Mouse (Mus musculus): ENCODE measurements at regions not wholly inside any gene's neighbourhood (a gene's known extent, or its start where the extent isn't known, plus 50 kb on each side); places are given as distances from the start of the nearest gene placed in this dataset.

DNA sequence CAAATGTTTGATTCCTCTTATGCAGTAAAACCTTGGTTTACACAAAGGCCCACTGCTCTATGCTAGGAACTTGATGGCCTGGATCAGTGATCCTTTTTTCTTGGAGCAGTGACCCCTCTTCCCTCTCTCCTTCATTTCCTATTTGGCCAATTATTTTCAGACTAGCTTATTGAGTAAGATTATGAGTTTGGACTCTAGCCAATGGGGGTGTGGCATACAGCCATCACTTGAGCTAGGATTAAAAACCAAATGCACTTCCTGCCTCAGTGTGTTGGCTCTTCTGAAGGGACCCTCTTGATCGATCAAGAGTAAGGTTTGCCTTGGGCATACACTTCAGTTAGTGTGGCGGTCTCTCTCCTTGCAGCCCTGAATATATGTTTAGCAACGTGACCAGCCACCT lies 1172.6 kb upstream of the Gulo start:
- in situ Hi-C loops (cut with MboI; ENCODE audit: low pct_unique_long_range_greater_than_20kb in 1 of 2, low sequenced_read_pairs in 2 of 2, unreplicated experiment in 1 of 2): loop anchor here in 1 of 2 experiments (25.0 kb wide), 1 partner anchor 219 kb away; no protein-coding TSS in a partner anchor

GRCm38 (mm10) chr14:67179549-67179948 lies 1170.5 kb upstream of the Gulo start:
- in situ Hi-C loops (cut with MboI; ENCODE audit: low pct_unique_long_range_greater_than_20kb in 1 of 2, low sequenced_read_pairs in 2 of 2, unreplicated experiment in 1 of 2): loop anchor here in 1 of 2 experiments (25.0 kb wide), 1 partner anchor 217 kb away; no protein-coding TSS in a partner anchor

GRCm38 (mm10) chr14:67178329-67179039 lies 1169.5 kb upstream of the Gulo start:
- in situ Hi-C loops (cut with MboI; ENCODE audit: low pct_unique_long_range_greater_than_20kb in 1 of 2, low sequenced_read_pairs in 2 of 2, unreplicated experiment in 1 of 2): loop anchor here in 1 of 2 experiments (25.0 kb wide), 1 partner anchor 216 kb away; no protein-coding TSS in a partner anchor

DNA sequence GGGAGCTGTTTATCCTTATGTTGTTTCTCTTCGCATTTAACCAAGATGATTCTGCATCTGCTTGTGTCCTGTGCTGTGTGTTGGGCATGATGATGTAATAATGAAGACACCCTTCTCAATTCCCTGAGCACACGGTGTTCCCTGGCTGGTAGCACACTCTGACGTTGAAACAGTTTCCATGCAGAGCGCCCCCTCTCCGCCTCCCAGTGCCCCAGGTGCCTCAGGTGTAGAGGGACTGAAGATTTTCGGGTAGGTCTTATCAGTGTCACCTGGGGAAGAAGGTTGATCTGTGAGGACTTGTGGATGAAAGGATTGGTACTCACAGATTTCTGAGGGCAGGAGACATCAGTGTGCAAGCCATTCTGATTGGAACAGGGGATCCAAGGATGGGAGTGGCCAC lies 1167.7 kb upstream of the Gulo start:
- in situ Hi-C loops (cut with MboI; ENCODE audit: low pct_unique_long_range_greater_than_20kb in 1 of 2, low sequenced_read_pairs in 2 of 2, unreplicated experiment in 1 of 2): loop anchor here in 1 of 2 experiments (25.0 kb wide), 1 partner anchor 214 kb away; no protein-coding TSS in a partner anchor

DNA sequence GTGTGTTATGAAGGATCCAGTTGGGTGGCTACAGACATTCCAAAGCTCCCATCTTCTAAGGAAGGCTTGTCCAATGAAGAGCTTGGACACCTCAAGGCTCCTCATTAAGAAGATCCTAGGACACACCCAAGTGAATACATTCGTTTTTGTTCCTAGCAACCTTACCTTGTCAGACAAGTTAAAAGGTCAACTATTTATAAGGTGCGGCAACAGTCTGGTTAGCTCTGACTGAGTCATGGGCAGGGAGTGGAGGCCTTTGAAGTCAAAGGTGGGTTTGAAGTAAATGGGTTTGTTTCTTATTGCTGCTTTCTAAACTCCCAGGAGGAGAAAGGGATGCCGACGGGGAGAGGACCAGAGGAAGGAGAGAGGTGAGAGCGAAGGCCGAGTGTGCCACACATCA lies 1167.1 kb upstream of the Gulo start:
- in situ Hi-C loops (cut with MboI; ENCODE audit: low pct_unique_long_range_greater_than_20kb in 1 of 2, low sequenced_read_pairs in 2 of 2, unreplicated experiment in 1 of 2): loop anchor here in 1 of 2 experiments (25.0 kb wide), 1 partner anchor 214 kb away; no protein-coding TSS in a partner anchor

DNA sequence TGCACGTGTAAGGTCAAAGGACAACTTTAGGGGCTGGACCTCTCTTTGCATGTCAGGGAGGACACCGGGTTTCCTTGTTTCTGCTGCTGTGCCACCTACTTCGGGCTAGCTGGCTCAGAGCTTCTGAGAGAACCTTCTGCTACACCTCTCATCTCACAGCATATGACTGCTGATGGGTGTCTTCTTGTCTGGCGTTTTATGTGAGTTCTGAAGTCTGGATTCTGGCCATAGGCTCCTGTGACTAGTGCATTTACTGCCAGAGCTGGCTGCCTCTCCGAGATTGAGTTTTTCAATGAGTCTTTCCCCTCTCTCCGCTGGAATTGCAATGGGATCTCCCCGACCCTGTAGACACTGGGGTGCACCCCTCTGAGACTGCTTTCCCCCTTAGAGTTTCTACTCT lies 1165.9 kb upstream of the Gulo start:
- in situ Hi-C loops (cut with MboI; ENCODE audit: low pct_unique_long_range_greater_than_20kb in 1 of 2, low sequenced_read_pairs in 2 of 2, unreplicated experiment in 1 of 2): loop anchor here in 1 of 2 experiments (25.0 kb wide), 1 partner anchor 213 kb away; no protein-coding TSS in a partner anchor

GRCm38 (mm10) chr14:67170801-67171200 lies 1161.8 kb upstream of the Gulo start:
- in situ Hi-C loops (cut with MboI; ENCODE audit: low pct_unique_long_range_greater_than_20kb in 1 of 2, low sequenced_read_pairs in 2 of 2, unreplicated experiment in 1 of 2): no loop called here

GRCm38 (mm10) chr14:67170248-67170647 lies 1161.2 kb upstream of the Gulo start:
- in situ Hi-C loops (cut with MboI; ENCODE audit: low pct_unique_long_range_greater_than_20kb in 1 of 2, low sequenced_read_pairs in 2 of 2, unreplicated experiment in 1 of 2): no loop called here

DNA sequence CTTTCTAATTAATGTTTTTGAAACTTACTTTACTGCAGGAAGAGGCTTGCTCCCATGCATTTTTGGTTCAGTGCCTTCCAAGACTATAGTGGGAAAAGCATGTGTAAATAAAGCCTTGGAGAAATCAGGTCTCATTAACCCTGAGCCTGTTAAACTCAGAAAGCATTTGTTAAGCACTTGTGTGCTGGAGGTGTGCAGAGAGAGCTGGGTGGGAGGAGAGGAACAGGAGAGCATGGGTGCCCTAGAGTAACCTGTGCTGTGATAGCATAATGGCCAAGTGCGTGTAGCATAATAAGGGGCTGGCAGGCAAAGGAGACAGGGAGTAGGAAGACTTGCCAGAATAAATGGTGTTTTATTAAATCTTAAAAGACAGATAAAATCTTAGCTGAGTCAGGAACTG lies 1160.2 kb upstream of the Gulo start:
- in situ Hi-C loops (cut with MboI; ENCODE audit: low pct_unique_long_range_greater_than_20kb in 1 of 2, low sequenced_read_pairs in 2 of 2, unreplicated experiment in 1 of 2): no loop called here

DNA sequence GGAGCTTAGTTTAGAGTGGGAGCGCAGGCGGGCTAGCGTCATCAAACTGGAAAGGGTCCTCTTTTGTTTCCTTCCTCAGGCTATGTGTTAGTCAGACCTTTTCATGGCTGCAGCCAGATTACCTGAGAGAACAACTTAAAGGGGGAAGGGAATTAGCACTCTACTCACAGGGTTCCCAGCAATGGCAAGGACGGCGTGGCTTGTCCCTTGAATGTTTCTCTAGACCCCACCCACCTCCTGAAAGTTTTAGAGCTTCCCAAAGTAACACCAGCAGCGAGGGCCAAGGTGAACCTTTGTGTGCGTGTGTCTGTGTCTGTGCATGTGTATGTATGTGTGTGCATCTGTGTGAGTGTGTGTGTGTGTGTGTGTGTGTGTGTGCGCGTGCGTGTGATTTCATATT lies 1151.0 kb upstream of the Gulo start:
- in situ Hi-C loops (cut with MboI; ENCODE audit: low pct_unique_long_range_greater_than_20kb in 1 of 2, low sequenced_read_pairs in 2 of 2, unreplicated experiment in 1 of 2): no loop called here

DNA sequence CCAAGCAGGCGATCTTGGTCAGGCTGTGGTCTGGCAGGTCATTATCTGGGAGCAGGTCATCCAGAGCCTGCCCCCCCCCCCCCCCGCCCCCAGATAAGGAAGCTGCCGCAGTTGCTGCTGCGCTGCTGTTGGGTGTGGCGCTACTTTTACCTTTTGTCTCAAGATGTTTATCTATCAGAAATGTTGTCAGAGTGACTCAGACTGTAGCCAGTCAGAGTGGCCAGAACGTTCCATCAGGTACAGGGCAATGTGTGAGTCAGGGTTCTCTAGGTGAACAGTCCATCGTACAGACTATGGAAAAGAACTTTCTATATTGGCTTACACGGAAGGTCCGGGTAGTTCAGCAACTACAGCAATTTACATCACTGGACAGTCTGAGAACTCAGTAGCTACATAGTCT lies 1149.9 kb upstream of the Gulo start:
- in situ Hi-C loops (cut with MboI; ENCODE audit: low pct_unique_long_range_greater_than_20kb in 1 of 2, low sequenced_read_pairs in 2 of 2, unreplicated experiment in 1 of 2): no loop called here

DNA sequence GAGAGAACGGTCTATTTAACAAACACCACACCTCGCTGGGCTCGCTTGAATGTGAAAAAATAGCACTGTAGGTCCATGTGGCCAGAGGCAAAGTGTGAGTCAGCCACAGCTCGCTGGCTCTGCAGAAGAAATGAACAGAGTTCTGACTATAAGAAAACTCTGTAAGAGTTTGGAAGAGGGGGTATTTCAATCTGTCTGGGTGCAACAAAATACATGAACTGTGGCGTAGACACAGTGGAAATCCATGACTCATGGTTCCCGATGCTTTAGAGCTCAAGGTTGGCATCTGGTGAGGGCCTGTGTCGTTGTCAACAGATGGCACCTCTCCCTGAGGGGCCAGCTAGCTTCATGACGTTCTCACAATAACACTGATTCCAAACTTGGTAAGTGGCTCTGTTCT lies 1147.4 kb upstream of the Gulo start:
- in situ Hi-C loops (cut with MboI; ENCODE audit: low pct_unique_long_range_greater_than_20kb in 1 of 2, low sequenced_read_pairs in 2 of 2, unreplicated experiment in 1 of 2): no loop called here

GRCm38 (mm10) chr14:67153621-67154020 lies 1144.6 kb upstream of the Gulo start:
- in situ Hi-C loops (cut with MboI; ENCODE audit: low pct_unique_long_range_greater_than_20kb in 1 of 2, low sequenced_read_pairs in 2 of 2, unreplicated experiment in 1 of 2): no loop called here

- in situ Hi-C loops (cut with MboI; ENCODE audit: low pct_unique_long_range_greater_than_20kb in 1 of 2, low sequenced_read_pairs in 2 of 2, unreplicated experiment in 1 of 2): no loop called here
These were observed 1141.0 kb upstream of the Gulo start for GRCm38 (mm10) chr14:67149961-67150471.

- in situ Hi-C loops (cut with MboI; ENCODE audit: low pct_unique_long_range_greater_than_20kb in 1 of 2, low sequenced_read_pairs in 2 of 2, unreplicated experiment in 1 of 2): no loop called here
These were observed 1140.1 kb upstream of the Gulo start for GRCm38 (mm10) chr14:67149091-67149490.

DNA sequence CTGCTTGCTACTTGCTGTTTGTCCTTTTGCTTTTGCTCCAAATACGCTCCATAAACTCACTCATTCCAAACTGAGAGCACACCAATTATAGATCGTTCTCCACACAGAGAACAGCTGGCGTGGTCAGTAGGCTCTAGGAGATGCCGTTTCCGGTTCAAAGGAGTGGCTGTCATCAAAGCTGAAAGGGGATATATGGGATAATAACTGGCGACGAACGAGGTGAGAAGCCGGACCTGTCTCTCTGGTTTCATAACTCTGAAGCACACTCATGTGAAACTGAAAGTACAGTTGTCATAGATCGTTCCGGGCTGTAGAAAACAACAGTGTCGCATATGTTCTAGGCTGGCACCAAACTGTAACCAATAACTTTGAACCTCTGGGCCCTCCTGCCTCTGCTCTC lies 1137.6 kb upstream of the Gulo start:
- in situ Hi-C loops (cut with MboI; ENCODE audit: low pct_unique_long_range_greater_than_20kb in 1 of 2, low sequenced_read_pairs in 2 of 2, unreplicated experiment in 1 of 2): no loop called here

GRCm38 (mm10) chr14:67145046-67145445 lies 1136.0 kb upstream of the Gulo start:
- in situ Hi-C loops (cut with MboI; ENCODE audit: low pct_unique_long_range_greater_than_20kb in 1 of 2, low sequenced_read_pairs in 2 of 2, unreplicated experiment in 1 of 2): no loop called here

- in situ Hi-C loops (cut with MboI; ENCODE audit: low pct_unique_long_range_greater_than_20kb in 1 of 2, low sequenced_read_pairs in 2 of 2, unreplicated experiment in 1 of 2): no loop called here
These were observed 1135.5 kb upstream of the Gulo start for GRCm38 (mm10) chr14:67144461-67144985.

GRCm38 (mm10) chr14:67143826-67144225 lies 1134.8 kb upstream of the Gulo start:
- in situ Hi-C loops (cut with MboI; ENCODE audit: low pct_unique_long_range_greater_than_20kb in 1 of 2, low sequenced_read_pairs in 2 of 2, unreplicated experiment in 1 of 2): no loop called here
